Mouse (Mus musculus): ENCODE results near the gene Gpr149. TPM values are rescaled to one million over a fixed set of nuclear protein-coding genes. Genes with fewer than 3 reads are reported as not detected.

The Gpr149 gene
- polyA plus RNA-seq, 1 experiment from 2014 or later, result not detected

Other genes with a start within 250 kb of the Gpr149 start
- 44.1 and 45.0 TPM in 2 replicates for gene Dhx36, start 98.1 kb downstream of the Gpr149 start, polyA plus RNA-seq (2014; fragmentation: Nextera tagmentation; extraction: Ambion mirVana)

All from kidney, embryonic 14.5 days (tissue).